Mouse (Mus musculus) heart, adult 2 months (tissue): Measurements from ENCODE around the gene Nfatc3. TPM values are rescaled to one million over a fixed set of nuclear protein-coding genes. Genes with fewer than 3 reads are reported as not detected.

Source experiments
- DNase-seq, 2 experiments: peaks; one replicate each; pipeline ENCODE4 v3.0.0; 2021
- H3K27ac ChIP-seq: fragments of 200-600 bp; 2 replicates; pipeline ENCODE4 v1.8.1; 2022
- H3K27me3 ChIP-seq: fragments of 200-500 bp; 2 replicates; pipeline ENCODE4 v1.6.1; 2012; ENCODE audit warnings: mild to moderate bottlenecking, low read length, inconsistent platforms, mixed read lengths; ENCODE audit not compliant: control insufficient read depth, insufficient read depth
- H3K36me3 ChIP-seq: fragments of 200-500 bp; 2 replicates; pipeline ENCODE4 v1.6.1; 2012; ENCODE audit warnings: low read length, inconsistent platforms; ENCODE audit not compliant: control insufficient read depth, insufficient read depth
- H3K4me1 ChIP-seq: fragments of 200-500 bp; 2 replicates; pipeline ENCODE4 v1.6.1; 2011; ENCODE audit warnings: low read length; ENCODE audit not compliant: control insufficient read depth, insufficient read depth
- H3K4me3 ChIP-seq: fragments of 200-600 bp; 2 replicates; pipeline ENCODE4 v1.8.1; 2022
- H3K79me2 ChIP-seq: fragments of 200-500 bp; replicated peaks from 2 replicates; pipeline ENCODE4 v1.6.1; 2012; ENCODE audit warnings: mild to moderate bottlenecking, inconsistent platforms, low read length, moderate library complexity, mixed read lengths; ENCODE audit not compliant: control insufficient read depth, insufficient read depth
- H3K9ac ChIP-seq: fragments of 200-500 bp; 2 replicates; pipeline ENCODE4 v1.6.1; 2012; ENCODE audit warnings: low read depth, mild to moderate bottlenecking, control low read depth, inconsistent platforms, low read length, mixed read lengths
- CTCF ChIP-seq: fragments of 200-600 bp; IDR thresholded peaks from 2 replicates; pipeline ENCODE4 v1.8.1; 2022; ENCODE audit warnings: antibody characterized with exemption, mild to moderate bottlenecking, moderate library complexity
- EP300 ChIP-seq: fragments of 200-500 bp; IDR thresholded peaks from 2 replicates; pipeline ENCODE4 v1.6.1; 2011; ENCODE audit warnings: low read depth, low read length, control low read depth; ENCODE audit not compliant: insufficient read depth
- POLR2A ChIP-seq: fragments of 200-500 bp; IDR thresholded peaks from 2 replicates; pipeline ENCODE4 v1.6.1; 2011; ENCODE audit warnings: mild to moderate bottlenecking, low read depth, low read length, control low read depth; ENCODE audit not compliant: insufficient read depth
- WGBS: fragments of 180-500 bp; shearing (Covaris S2); methylation state at CpG from one replicate; pipeline ENCODE4 v1.1.7; 2018; 5-methylcytosine and 5-hydroxymethylcytosine counted together
- intact Hi-C: fragments of 180-260 bp; cut with DNase I; formaldehyde crosslinking; loops from one replicate; pipeline ENCODE4 v1.15.1; 2025
- polyA plus RNA-seq: library from polyadenylated mRNA; depleted of rRNA; stranded (reverse); fragments of >200 nt; gene quantifications from 2 replicates; pipeline ENCODE4 v1.2.3, GENCODE M21; 2012
- total RNA-seq, 2 experiments: library from RNA; stranded (reverse); gene quantifications; 2 replicates each; pipeline ENCODE4 v1.2.3; 2021

Gene Nfatc3
- total and polyA plus RNA-seq, 3 experiments, result 12.2 to 19.2 (median 18.9) TPM

GRCm38 (mm10) chr8:106136156-106137130 lies 77.8 kb downstream of the Nfatc3 start, which contains the start of gene Esrp2:
Esrp2 (minus strand) TSS chr8:106136974.
- Histone ChIP-seq H3K27ac (peak within 1 kb of the TSS; percentile 61), H3K9ac (peak within 1 kb of the TSS; percentile 56), H3K27me3 (peaks cover 9% of the 10 kb centered on the region), H3K79me2 (no peaks in the 10 kb centered on the region), H3K4me3 (peak within 1 kb of the TSS; percentile 64), H3K36me3 (no peaks in the 10 kb centered on the region), H3K4me1 (no peaks in the 10 kb centered on the region; the same call in 1 of the 2 replicates)
- DNase-seq, result peak; percentile 62 to 72
- 1% methylated on average over 86 of the region's 86 CpGs for WGBS
- intact Hi-C loops, result no loop called here
- TF ChIP-seq CTCF, result peak; percentile 7; the same call in 1 of the 2 replicates
- no peak; the same call in 1 of the 2 replicates for TF ChIP-seq POLR2A

DNA sequence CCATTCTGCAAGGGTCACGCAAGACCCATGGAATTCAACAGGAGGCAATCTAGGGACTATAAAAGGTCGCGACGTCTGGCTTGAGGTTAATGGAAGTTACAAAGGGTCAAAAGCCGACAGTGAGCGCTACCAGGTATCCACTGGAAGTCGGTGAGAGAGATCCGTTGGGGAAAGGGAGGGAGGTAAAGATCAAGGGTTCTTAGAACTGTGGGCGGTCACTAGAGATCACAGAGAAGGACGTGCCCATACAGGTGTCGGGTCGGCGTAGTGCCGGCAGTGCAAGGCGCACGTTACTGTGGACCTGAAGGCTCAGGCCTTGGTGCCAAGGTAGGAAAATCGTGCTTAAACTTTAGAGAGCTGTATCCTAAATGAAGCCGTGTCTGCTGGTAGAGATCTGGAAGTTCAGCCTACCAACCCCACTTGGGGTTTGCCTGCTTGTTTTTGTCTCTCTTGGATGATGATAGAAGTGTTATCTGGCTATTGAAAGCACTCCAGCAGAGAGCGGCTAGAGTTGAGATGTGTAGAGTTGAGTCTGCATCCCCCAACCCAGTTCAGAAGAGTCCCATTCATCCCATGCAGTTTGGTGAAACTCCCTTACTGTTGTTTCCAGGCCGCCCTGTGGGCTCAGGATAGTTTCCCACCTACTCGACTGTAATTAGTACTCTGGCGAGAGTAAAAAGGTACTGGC lies 78.7 kb downstream of the Nfatc3 start:
- Histone ChIP-seq H3K4me3 (peak overlapping the region; percentile 64), H3K27ac (no peak overlapping the region; the same call in 1 of the 2 replicates), H3K4me1 (no peaks in the 10 kb centered on the region; the same call in 1 of the 2 replicates), H3K36me3 (no peaks in the 10 kb centered on the region), H3K27me3 (peaks cover 9% of the 10 kb centered on the region), H3K9ac (peak overlapping the region; percentile 56; the same call in 1 of the 2 replicates), H3K79me2 (no peaks in the 10 kb centered on the region)
- no peak for DNase-seq
- TF ChIP-seq POLR2A (no peak), EP300 (no peak), CTCF (no peak)
- intact Hi-C loops, result no loop called here
- WGBS, result 13% methylated on average over 22 of the region's 22 CpGs

- peak overlapping the region; percentile 36 for H3K9ac ChIP-seq
- under 1% methylated on average over 24 of the region's 24 CpGs for WGBS
- H3K27ac ChIP-seq, result peak overlapping the region; percentile 61
- no peaks in the 10 kb centered on the region; the same call in 1 of the 2 replicates for H3K4me1 ChIP-seq
- TF ChIP-seq CTCF (no peak), POLR2A (peak; percentile 71), EP300 (no peak)
- peaks cover 9% of the 10 kb centered on the region for H3K27me3 ChIP-seq
- intact Hi-C loops, result no loop called here
- DNase-seq, result peak; percentile 78 to 80
- no peaks in the 10 kb centered on the region for H3K79me2 ChIP-seq
- H3K36me3 ChIP-seq, result no peaks in the 10 kb centered on the region
- peak overlapping the region; percentile 64 for H3K4me3 ChIP-seq
These were observed 79.4 kb downstream of the Nfatc3 start for GRCm38 (mm10) chr8:106137906-106138477.

DNA sequence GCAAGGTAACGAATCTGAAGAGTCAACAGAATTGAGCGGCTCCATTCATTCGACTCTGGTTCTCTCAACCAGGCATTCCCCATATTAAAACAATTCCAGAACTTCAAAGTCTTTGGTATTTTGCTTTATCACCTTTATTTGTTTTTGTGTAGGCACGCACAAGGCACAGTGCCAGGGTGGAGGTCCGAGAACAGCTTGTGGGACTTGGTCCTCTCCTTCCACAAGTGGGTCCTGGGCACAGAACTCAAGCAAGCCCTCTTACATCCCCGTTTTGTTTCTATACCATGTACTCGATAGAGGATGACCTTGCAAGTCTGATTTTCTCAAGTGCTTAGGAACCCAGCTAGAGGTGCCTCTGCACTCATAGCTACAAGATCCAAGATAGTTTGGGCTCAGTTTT lies 80.0 kb downstream of the Nfatc3 start:
- Histone ChIP-seq H3K27me3 (peaks cover 9% of the 10 kb centered on the region), H3K27ac (peak overlapping the region; percentile 61), H3K9ac (no peak overlapping the region; the same call in 1 of the 2 replicates), H3K4me1 (no peaks in the 10 kb centered on the region; the same call in 1 of the 2 replicates), H3K36me3 (no peaks in the 10 kb centered on the region), H3K79me2 (no peaks in the 10 kb centered on the region), H3K4me3 (peak overlapping the region; percentile 64)
- peak in 1 of 2 experiments; percentile 21 for DNase-seq
- 33% methylated on average over 7 of the region's 7 CpGs for WGBS
- TF ChIP-seq POLR2A (no peak), EP300 (no peak)
- intact Hi-C loops, result no loop called here

GRCm38 (mm10) chr8:106140191-106140590 lies 81.6 kb downstream of the Nfatc3 start:
- no peak overlapping the region for H3K4me3 ChIP-seq
- peaks cover 9% of the 10 kb centered on the region for H3K27me3 ChIP-seq
- no peak overlapping the region for H3K27ac ChIP-seq
- H3K36me3 ChIP-seq, result no peaks in the 10 kb centered on the region
- 75% methylated on average over 5 of the region's 5 CpGs for WGBS
- DNase-seq, result peak in 1 of 2 experiments; percentile 6
- intact Hi-C loops, result loop anchor here (1.0 to 10.0 kb wide), 4 partner anchors 29 to 195 kb away; partner anchors contain the start of genes Slc7a6 and Smpd3
- TF ChIP-seq CTCF, result no peak
- no peak for TF ChIP-seq EP300
- no peak for TF ChIP-seq POLR2A
- no peaks in the 10 kb centered on the region for H3K79me2 ChIP-seq
- H3K4me1 ChIP-seq, result no peaks in the 10 kb centered on the region; the same call in 1 of the 2 replicates
- no peak overlapping the region for H3K9ac ChIP-seq
